Comparison of ENCODE assay signal across 8 mouse cellular contexts in genomic region chr7:45299752-45300151, GRCm38 (mm10). TPM values are rescaled to one million over a fixed set of nuclear protein-coding genes. Genes with fewer than 3 reads are reported as not detected.
DNase-seq lines count a peak whose midpoint lies in the region; ATAC-seq and TF ChIP-seq lines count a peak whose summit lies in the region.

No protein-coding gene starts in this region.

- intact Hi-C loops in left cerebral cortex, postnatal 36 days (cut with DNase I): loop anchor here (2.0 to 10.0 kb wide), 2 partner anchors 95 to 137 kb away; partner anchors contain the start of genes Slc17a7 and Snrnp70

- TF ChIP-seq POLR2A in cerebellum, adult 2 months (IDR thresholded peaks at IDR 0.05; ENCODE audit: borderline replicate concordance, insufficient read depth, low read length): no peak
- TF ChIP-seq POLR2A in spleen, adult 2 months (IDR thresholded peaks at IDR 0.05; ENCODE audit: low read depth, low read length): no peak

- 11% methylated on average over 5 of the region's 5 CpGs for WGBS in cerebellum, adult 2 months
- 11% methylated on average over 5 of the region's 5 CpGs for WGBS in intestine, embryonic 16.5 days
- WGBS in midbrain, embryonic 11.5 days: 19% methylated on average over 5 of the region's 5 CpGs
- 5% methylated on average over 5 of the region's 5 CpGs for WGBS in spleen, adult 2 months

- H3K36me3 ChIP-seq in intestine, embryonic 16.5 days (ENCODE audit: control insufficient read depth, insufficient read depth, low read length): no peaks in the 10 kb centered on the region
- H3K36me3 ChIP-seq in midbrain, embryonic 11.5 days (ENCODE audit: control insufficient read depth, insufficient read depth, low read length): no peaks in the 10 kb centered on the region
- H3K36me3 ChIP-seq in spleen, adult 2 months (ENCODE audit: control insufficient read depth, insufficient read depth, low read length): no peaks in the 10 kb centered on the region

- peak; percentile 38 to 52 for DNase-seq in cerebellum, adult 2 months
- DNase-seq in embryo, embryonic 10.5 days (ENCODE audit: low spot score): peak; percentile 83
- peak; percentile 94 for DNase-seq in heart, adult 11 months
- DNase-seq in left cerebral cortex, postnatal 36 days (ENCODE audit: low spot score in 2 of 2): peak; percentile 73 to 76
- peak; percentile 90 for DNase-seq in midbrain, embryonic 11.5 days (ENCODE audit: low spot score, missing footprints)
- peak; percentile 68 to 69 for DNase-seq in spleen, adult 2 months (ENCODE audit: low read depth in 1 of 2, low spot score in 2 of 2)

- H3K9ac ChIP-seq in intestine, embryonic 16.5 days (ENCODE audit: low read depth, low read length): no peak overlapping the region
- no peak overlapping the region for H3K9ac ChIP-seq in midbrain, embryonic 11.5 days (ENCODE audit: low read length)

- H3K9me3 ChIP-seq in intestine, embryonic 16.5 days (ENCODE audit: control insufficient read depth, low read length): no peaks in the 10 kb centered on the region
- H3K9me3 ChIP-seq in midbrain, embryonic 11.5 days (ENCODE audit: control insufficient read depth, low read length): no peaks in the 10 kb centered on the region

- no peak overlapping the region for H3K27ac ChIP-seq in cerebellum, adult 2 months (ENCODE audit: insufficient read depth, low read length)
- H3K27ac ChIP-seq in intestine, embryonic 16.5 days (ENCODE audit: low read length): no peak overlapping the region
- H3K27ac ChIP-seq in midbrain, embryonic 11.5 days (ENCODE audit: low read depth, low read length): no peak overlapping the region
- no peak overlapping the region for H3K27ac ChIP-seq in spleen, adult 2 months (ENCODE audit: insufficient read depth, low read length)

- ATAC-seq in cerebellum, adult (ENCODE audit: insufficient number of reproducible peaks, low FRiP score, low TSS enrichment): no peak; the same call in 1 of the 2 replicates
- ATAC-seq in intestine, embryonic 16.5 days: peak; percentile 77
- peak; percentile 78 for ATAC-seq in midbrain, embryonic 11.5 days (ENCODE audit: low FRiP score)

- H3K4me2 ChIP-seq in intestine, embryonic 16.5 days (ENCODE audit: low read depth, low read length): no peak overlapping the region
- H3K4me2 ChIP-seq in midbrain, embryonic 11.5 days: no peak overlapping the region

- no peaks in the 10 kb centered on the region for H3K4me1 ChIP-seq in cerebellum, adult 2 months (ENCODE audit: control insufficient read depth, insufficient read depth, low read length)
- H3K4me1 ChIP-seq in intestine, embryonic 16.5 days (ENCODE audit: control insufficient read depth, insufficient read depth, low read length): peaks cover 4% of the 10 kb centered on the region
- peaks cover 3% of the 10 kb centered on the region for H3K4me1 ChIP-seq in midbrain, embryonic 11.5 days (ENCODE audit: control insufficient read depth, insufficient read depth, low read length)
- H3K4me1 ChIP-seq in spleen, adult 2 months (ENCODE audit: control insufficient read depth, insufficient read depth, insufficient read length): no peaks in the 10 kb centered on the region

- no peaks in the 10 kb centered on the region for H3K27me3 ChIP-seq in cerebellum, adult 2 months (ENCODE audit: control insufficient read depth, insufficient read depth, low read length)
- H3K27me3 ChIP-seq in intestine, embryonic 16.5 days (replicated peaks; ENCODE audit: control insufficient read depth, insufficient read depth, low read length): no peaks in the 10 kb centered on the region
- H3K27me3 ChIP-seq in midbrain, embryonic 11.5 days (ENCODE audit: control insufficient read depth, insufficient read depth, low read length): no peaks in the 10 kb centered on the region
- H3K27me3 ChIP-seq in spleen, adult 2 months (ENCODE audit: control insufficient read depth, insufficient read depth, low read length): no peaks in the 10 kb centered on the region

- peak; percentile 80 for TF ChIP-seq CTCF in cerebellum, adult 2 months (IDR thresholded peaks at IDR 0.05; ENCODE audit: borderline replicate concordance, insufficient read depth, low read depth, low read length)
- peak; percentile 73; the same call in 1 of the 2 replicates for TF ChIP-seq CTCF in spleen, adult 2 months (IDR thresholded peaks at IDR 0.05; ENCODE audit: extremely low read depth, insufficient read depth, insufficient read length, insufficient replicate concordance)

- H3K4me3 ChIP-seq in cerebellum, adult 2 months (replicated peaks; ENCODE audit: insufficient read depth, low read depth, low read length): no peak overlapping the region
- H3K4me3 ChIP-seq in intestine, embryonic 16.5 days (ENCODE audit: low read length): no peak overlapping the region
- H3K4me3 ChIP-seq in midbrain, embryonic 11.5 days (ENCODE audit: low read depth, low read length): no peak overlapping the region
- H3K4me3 ChIP-seq in spleen, adult 2 months (ENCODE audit: extremely low read depth, insufficient read depth, insufficient read length): no peak overlapping the region

RNA-seq across cellular contexts. Expression of gene Slc6a21, which starts 22.4 kb away (rescaled TPM):
- not detected in 2 replicates for polyA plus RNA-seq in cerebellum, adult 2 months (2012; rRNA removed)
- not detected in 2 replicates for polyA plus RNA-seq in intestine, embryonic 16.5 days (2015; fragmentation: Nextera tagmentation; extraction: Ambion mirVana)
- not detected for total RNA-seq in left cerebral cortex, postnatal 36 days (2021)
- polyA plus RNA-seq in midbrain, embryonic 11.5 days (2014; fragmentation: Nextera tagmentation; extraction: Ambion mirVana): not detected in 2 replicates
- 0.27 and 0.43 TPM in 2 replicates for polyA plus RNA-seq in spleen, adult 2 months (2012; rRNA removed)

RNA-seq across cellular contexts. Expression of gene Trpm4, which starts 33.8 kb away (rescaled TPM):
- 17.5 and 18.9 TPM in 2 replicates for polyA plus RNA-seq in cerebellum, adult 2 months (2012; rRNA removed)
- 33.4 and 36.3 TPM in 2 replicates for polyA plus RNA-seq in intestine, embryonic 16.5 days (2015; fragmentation: Nextera tagmentation; extraction: Ambion mirVana)
- 10 to 100 TPM; 18.0 to 20.9 TPM for total RNA-seq in left cerebral cortex, postnatal 36 days (2021)
- polyA plus RNA-seq in midbrain, embryonic 11.5 days (2014; fragmentation: Nextera tagmentation; extraction: Ambion mirVana): 4.4 and 6.1 TPM in 2 replicates
- polyA plus RNA-seq in spleen, adult 2 months (2012; rRNA removed): 7.9 and 10.0 TPM in 2 replicates

RNA-seq across cellular contexts. Expression of gene Hrc, which starts 35.3 kb away (rescaled TPM):
- 0.11 and 0.31 TPM in 2 replicates for polyA plus RNA-seq in cerebellum, adult 2 months (2012; rRNA removed)
- 0.86 and 1.4 TPM in 2 replicates for polyA plus RNA-seq in intestine, embryonic 16.5 days (2015; fragmentation: Nextera tagmentation; extraction: Ambion mirVana)
- under 1 TPM; 0.27 to 0.52 TPM for total RNA-seq in left cerebral cortex, postnatal 36 days (2021)
- 0.11 and 0.19 TPM in 2 replicates for polyA plus RNA-seq in midbrain, embryonic 11.5 days (2014; fragmentation: Nextera tagmentation; extraction: Ambion mirVana)
- 0.04 and 0.09 TPM in 2 replicates for polyA plus RNA-seq in spleen, adult 2 months (2012; rRNA removed)

RNA-seq across cellular contexts. Expression of gene Slc6a16, which starts 58.9 kb away (rescaled TPM):
- polyA plus RNA-seq in cerebellum, adult 2 months (2012; rRNA removed): 2.6 and 3.1 TPM in 2 replicates
- not detected in 2 replicates for polyA plus RNA-seq in intestine, embryonic 16.5 days (2015; fragmentation: Nextera tagmentation; extraction: Ambion mirVana)
- total RNA-seq in left cerebral cortex, postnatal 36 days (2021): 1 to 10 TPM; 1.2 to 1.6 TPM
- not detected in 2 replicates for polyA plus RNA-seq in midbrain, embryonic 11.5 days (2014; fragmentation: Nextera tagmentation; extraction: Ambion mirVana)
- polyA plus RNA-seq in spleen, adult 2 months (2012; rRNA removed): not detected in 2 replicates
